Mouse (Mus musculus): ENCODE results near the gene 1700025G04Rik.

DNA sequence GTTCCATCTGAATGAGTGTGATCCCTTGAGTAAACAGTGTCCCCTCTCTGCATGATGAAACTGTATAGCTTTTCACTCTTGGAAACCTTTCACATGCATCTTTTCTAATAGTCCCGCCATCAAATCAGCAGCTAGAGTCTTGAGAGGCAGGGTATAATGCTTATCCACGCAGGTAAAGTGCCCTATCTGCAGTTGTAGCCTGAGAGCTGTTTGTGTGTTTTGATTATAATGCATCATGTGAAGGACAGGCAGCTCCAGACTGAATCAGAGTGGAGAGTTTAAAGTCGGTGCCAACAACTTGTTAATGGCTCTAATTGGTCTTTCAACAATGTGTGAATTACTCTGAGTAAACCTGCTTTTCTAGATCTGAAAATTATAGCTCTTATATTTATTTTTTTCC is 6.1 kb upstream of the 1700025G04Rik start:
- TF ChIP-seq CTCF (IDR thresholded peaks at IDR 0.05; ENCODE audit: low read depth, low read length) (no peak), TAL1 (conservative IDR thresholded peaks at IDR 0.05; ENCODE audit: low read depth, low read length) (no peak), GATA1 (IDR thresholded peaks at IDR 0.05; ENCODE audit: borderline replicate concordance, low read length) (no peak)

Measured in G1E (cell line).